11 mouse cellular contexts compared by ENCODE assay signal in genomic region chr8:93919422-93919821, GRCm38 (mm10).
A peak's percentile ranks its signal among the peaks of the same experiment; 100 is the strongest.
DNase-seq lines count a peak whose midpoint lies in the region; ATAC-seq lines count a peak whose summit lies in the region.
"Had no signal": no experiment of that assay in that cellular context is flagged by ENCODE, and none has a peak within 500 bp of the region (broad histone marks: within the 10 kb centered on the region; RNA-seq: fewer than 3 reads in every experiment).

No protein-coding gene starts in this region.

- no peaks in the 10 kb centered on the region for H3K27me3 ChIP-seq in forebrain, embryonic 14.5 days (replicated peaks; ENCODE audit: control insufficient read depth, insufficient read depth, low read length)
- peaks cover 3% of the 10 kb centered on the region for H3K27me3 ChIP-seq in midbrain, embryonic 10.5 days (ENCODE audit: low read depth, poor library complexity, severe bottlenecking)
- H3K27me3 ChIP-seq: neural tube, embryonic 12.5 days had no signal

- DNase-seq in cerebellum, adult 11-12 months = peak; percentile 69
- DNase-seq in brain, adult 2 months (ENCODE audit: low read depth, low spot score) = peak; percentile 76
- DNase-seq in forebrain, embryonic 14.5 days (ENCODE audit: low spot score) = peak; percentile 75
- DNase-seq in midbrain, embryonic 10.5 days (ENCODE audit: low spot score) = no peak
- no peak for DNase-seq in kidney, postnatal 10 days
- DNase-seq in urinary bladder, postnatal 14 days (ENCODE audit: low spot score) = no peak
- DNase-seq in frontal cortex, postnatal 10 days (ENCODE audit: low spot score in 2 of 2) = no peak
- DNase-seq: lung, postnatal 4 days; thymus, adult 18-20 months had no signal

- no peaks in the 10 kb centered on the region for H3K9me3 ChIP-seq in forebrain, embryonic 14.5 days (replicated peaks; ENCODE audit: control insufficient read depth, low read length)
- no peaks in the 10 kb centered on the region for H3K9me3 ChIP-seq in midbrain, embryonic 10.5 days (replicated peaks)
- H3K9me3 ChIP-seq: neural tube, embryonic 12.5 days had no signal

- no peak overlapping the region for H3K4me3 ChIP-seq in forebrain, embryonic 14.5 days (ENCODE audit: low read depth, low read length)
- H3K4me3 ChIP-seq in midbrain, embryonic 10.5 days = no peak overlapping the region
- H3K4me3 ChIP-seq: neural tube, embryonic 12.5 days had no signal

- H3K27ac ChIP-seq in forebrain, embryonic 14.5 days (ENCODE audit: low read depth, low read length) = peak overlapping the region; percentile 91
- H3K27ac ChIP-seq in midbrain, embryonic 10.5 days (replicated peaks) = peak overlapping the region; percentile 96

- H3K9ac ChIP-seq in forebrain, embryonic 14.5 days (ENCODE audit: low read length) = peak overlapping the region; percentile 26; the same call in 1 of the 2 replicates
- H3K9ac ChIP-seq: neural tube, embryonic 12.5 days had no signal

- H3K36me3 ChIP-seq in forebrain, embryonic 14.5 days (ENCODE audit: control insufficient read depth, insufficient read depth, low read length) = peaks cover 13% of the 10 kb centered on the region; the same call in 1 of the 2 replicates
- H3K36me3 ChIP-seq in midbrain, embryonic 10.5 days = peaks cover 3% of the 10 kb centered on the region; the same call in 1 of the 2 replicates
- H3K36me3 ChIP-seq: neural tube, embryonic 12.5 days had no signal

- no peak overlapping the region for H3K4me2 ChIP-seq in forebrain, embryonic 14.5 days (ENCODE audit: low read length)
- H3K4me2 ChIP-seq: neural tube, embryonic 12.5 days had no signal

- peaks cover 78% of the 10 kb centered on the region for H3K4me1 ChIP-seq in forebrain, embryonic 14.5 days (ENCODE audit: control insufficient read depth, insufficient read depth, low read length)
- peaks cover 76% of the 10 kb centered on the region for H3K4me1 ChIP-seq in midbrain, embryonic 10.5 days

- WGBS in forebrain, embryonic 14.5 days = 27% methylated on average over 3 of the region's 3 CpGs
- WGBS in midbrain, embryonic 10.5 days = 84% methylated on average over 3 of the region's 3 CpGs

- no peak for ATAC-seq in cerebellum, adult (ENCODE audit: insufficient number of reproducible peaks, low FRiP score, low TSS enrichment)
- no peak for ATAC-seq in forebrain, embryonic 14.5 days

Comparison
In these comparisons a context has a peak if more than half of its experiments do, and no peak if none do; other contexts are left out.
1. DNase-seq: peak in cerebellum, adult 11-12 months (single experiment), brain, adult 2 months (single experiment) and forebrain, embryonic 14.5 days (single experiment); none in midbrain, embryonic 10.5 days (single experiment), kidney, postnatal 10 days (single experiment), urinary bladder, postnatal 14 days (single experiment) and frontal cortex, postnatal 10 days (0 of 2).